Mouse (Mus musculus) ES-E14 (cell line): ENCODE measurements at regions not wholly inside any gene's neighbourhood (a gene's known extent, or its start where the extent isn't known, plus 50 kb on each side); places are given as distances from the start of the nearest gene placed in this dataset.

Source experiments
- HCFC1 ChIP-seq: IDR thresholded peaks from 2 replicates; pipeline ENCODE4 v1.6.1; 2012; ENCODE audit warnings: low read length, inconsistent platforms, borderline replicate concordance; ENCODE audit not compliant: insufficient read depth
- MAFK ChIP-seq: IDR thresholded peaks from 2 replicates; pipeline ENCODE4 v1.6.1; 2014; ENCODE audit warnings: mild to moderate bottlenecking, low read depth, low read length, inconsistent platforms; ENCODE audit not compliant: insufficient read depth
- ZC3H11A ChIP-seq: IDR thresholded peaks from 2 replicates; pipeline ENCODE4 v1.6.1; 2012; ENCODE audit warnings: low read depth, mild to moderate bottlenecking, inconsistent platforms, low read length, borderline replicate concordance

GRCm38 (mm10) chr3:149295942-149296341 lies 305.6 kb upstream of the Adgrl2 start:
- TF ChIP-seq MAFK (no peak), ZC3H11A (no peak), HCFC1 (no peak)
